Mouse (Mus musculus) neutrophil, adult 83 days (primary cell): ENCODE results near the gene Shbg. TPM values are rescaled to one million over a fixed set of nuclear protein-coding genes. Genes with fewer than 3 reads are reported as not detected.

Experiments used
- total RNA-seq, 2 experiments: library from RNA; stranded (reverse); gene quantifications; one replicate each; pipeline ENCODE4 v1.2.4; 2023

Shbg gene
- total RNA-seq: not detected

GRCm38 (mm10) chr11:69617805-69618204 is at the start of gene Shbg:
Shbg (minus strand) TSS chr11:69617905.

GRCm38 (mm10) chr11:69665961-69666664 is 48.4 kb upstream of the Shbg start, which contains the start of gene Cd68:
Cd68 (minus strand) TSS chr11:69666153.

GRCm38 (mm10) chr11:69662213-69662966 is 44.7 kb upstream of the Shbg start, which contains the start of gene Mpdu1:
Mpdu1 (minus strand) TSS chr11:69662642.

GRCm38 (mm10) chr11:69655264-69656064 is 37.8 kb upstream of the Shbg start, which contains the start of gene Sox15:
Sox15 (plus strand) TSS chr11:69655314.

GRCm38 (mm10) chr11:69632284-69633089 is 14.8 kb upstream of the Shbg start, which contains the start of gene Fxr2:
Fxr2 (plus strand) TSS chr11:69632990.

GRCm38 (mm10) chr11:69621571-69622268 is 4.0 kb upstream of the Shbg start, which contains the start of gene Sat2:
Sat2 (plus strand) TSS chr11:69622024.

GRCm38 (mm10) chr11:69605726-69606490 is 11.8 kb downstream of the Shbg start, which contains the start of gene Atp1b2:
Atp1b2 (minus strand) TSS chr11:69605942.

GRCm38 (mm10) chr11:69580091-69580514 is 37.6 kb downstream of the Shbg start, which contains the start of the genes Wrap53 and Trp53:
Wrap53 (minus strand) TSS chr11:69580255.
Trp53 (plus strand) TSS chr11:69580359.

Other genes with a start within 250 kb of the Shbg start
- 10 to 100 TPM; 12.7 to 16.7 TPM for gene Chd3, start 248.5 kb downstream of the Shbg start, total RNA-seq
- 10 to 100 TPM; 47.3 to 48.0 TPM for gene Naa38, start 222.4 kb downstream of the Shbg start, total RNA-seq
- gene Cyb5d1, start 222.3 kb downstream of the Shbg start, total RNA-seq: 10 to 100 TPM; 23.5 to 27.2 TPM
- gene Tmem88, start 219.7 kb downstream of the Shbg start, total RNA-seq: 10 to 100 TPM in 1 of 2 experiments, 1 to 10 TPM in 1; 9.2 to 11.9 TPM
- 100 to 1,000 TPM; 148 to 175 TPM for gene Kdm6b, start 204.2 kb downstream of the Shbg start, total RNA-seq
- gene Dnah2, start 68.8 kb downstream of the Shbg start, total RNA-seq: 1 to 10 TPM; 9.6 to 9.8 TPM
- gene Efnb3, start 57.7 kb downstream of the Shbg start, total RNA-seq: under 1 TPM; 0.18 to 0.20 TPM
- gene Wrap53, start 37.6 kb downstream of the Shbg start, total RNA-seq: 1 to 10 TPM; 9.0 to 9.8 TPM
- gene Trp53, start 37.5 kb downstream of the Shbg start, total RNA-seq: 10 to 100 TPM; 59.1 to 59.7 TPM
- 1 to 10 TPM; 5.4 to 6.9 TPM for gene Atp1b2, start 12.0 kb downstream of the Shbg start, total RNA-seq
- not detected for gene Sat2, start 4.1 kb upstream of the Shbg start, total RNA-seq
- 10 to 100 TPM; 42.3 to 53.2 TPM for gene Fxr2, start 15.1 kb upstream of the Shbg start, total RNA-seq
- gene Sox15, start 37.4 kb upstream of the Shbg start, total RNA-seq: under 1 TPM in 1 of 2 experiments, not detected in 1; 0.55 TPM
- 10 to 100 TPM; 51.6 to 54.9 TPM for gene Mpdu1, start 44.7 kb upstream of the Shbg start, total RNA-seq
- gene Cd68, start 48.2 kb upstream of the Shbg start, total RNA-seq: 100 to 1,000 TPM; 138 to 157 TPM
- 100 to 1,000 TPM; 554 to 653 TPM for gene Eif4a1, start 54.5 kb upstream of the Shbg start, total RNA-seq
- gene Senp3, start 64.2 kb upstream of the Shbg start, total RNA-seq: 10 to 100 TPM; 64.7 to 65.2 TPM
- 10 to 100 TPM; 15.8 to 16.0 TPM for gene Tnfsf13, start 67.9 kb upstream of the Shbg start, total RNA-seq
- 1 to 10 TPM; 7.9 to 8.7 TPM for gene Tnfsf12, start 77.9 kb upstream of the Shbg start, total RNA-seq
- 1 to 10 TPM; 4.7 to 5.5 TPM for gene Tnfsfm13, start 78.2 kb upstream of the Shbg start, total RNA-seq
- 10 to 100 TPM; 82.6 to 86.1 TPM for gene Polr2a, start 140.7 kb upstream of the Shbg start, total RNA-seq
- not detected for gene Slc35g3, start 144.1 kb upstream of the Shbg start, total RNA-seq
- 1 to 10 TPM; 2.4 to 3.3 TPM for gene Zbtb4, start 148.0 kb upstream of the Shbg start, total RNA-seq
- 1 to 10 TPM in 1 of 2 experiments, under 1 TPM in 1; 0.79 to 1.9 TPM for gene Chrnb1, start 178.0 kb upstream of the Shbg start, total RNA-seq
- gene Fgf11, start 184.0 kb upstream of the Shbg start, total RNA-seq: under 1 TPM in 1 of 2 experiments, not detected in 1; 0.18 TPM
- gene Tmem102, start 187.7 kb upstream of the Shbg start, total RNA-seq: not detected
- gene Gm39566, start 197.4 kb upstream of the Shbg start, total RNA-seq: not detected
- not detected for gene Spem2, start 200.6 kb upstream of the Shbg start, total RNA-seq
- not detected for gene Spem1, start 204.3 kb upstream of the Shbg start, total RNA-seq
- gene Nlgn2, start 219.9 kb upstream of the Shbg start, total RNA-seq: 1 to 10 TPM; 1.3 to 2.1 TPM
- gene Tmem256, start 220.6 kb upstream of the Shbg start, total RNA-seq: 100 to 1,000 TPM in 1 of 2 experiments, 10 to 100 TPM in 1; 99.2 to 106 TPM
- 10 to 100 TPM; 35.0 to 35.9 TPM for gene Plscr3, start 228.5 kb upstream of the Shbg start, total RNA-seq
- not detected for gene Tnk1, start 240.8 kb upstream of the Shbg start, total RNA-seq